Mouse (Mus musculus) megakaryocyte, embryonic 14.5 days (primary cell): ENCODE results near the gene Ebp.

Experiments
- FLI1 ChIP-seq: IDR thresholded peaks from 2 replicates; pipeline ENCODE4 v1.6.1; 2012; ENCODE audit warnings: low read length, inconsistent platforms, mixed read lengths
- GATA1 ChIP-seq: IDR thresholded peaks from 3 replicates; pipeline ENCODE4 v1.6.1; 2012; ENCODE audit warnings: mixed read lengths, low read length, inconsistent platforms, borderline replicate concordance

DNA sequence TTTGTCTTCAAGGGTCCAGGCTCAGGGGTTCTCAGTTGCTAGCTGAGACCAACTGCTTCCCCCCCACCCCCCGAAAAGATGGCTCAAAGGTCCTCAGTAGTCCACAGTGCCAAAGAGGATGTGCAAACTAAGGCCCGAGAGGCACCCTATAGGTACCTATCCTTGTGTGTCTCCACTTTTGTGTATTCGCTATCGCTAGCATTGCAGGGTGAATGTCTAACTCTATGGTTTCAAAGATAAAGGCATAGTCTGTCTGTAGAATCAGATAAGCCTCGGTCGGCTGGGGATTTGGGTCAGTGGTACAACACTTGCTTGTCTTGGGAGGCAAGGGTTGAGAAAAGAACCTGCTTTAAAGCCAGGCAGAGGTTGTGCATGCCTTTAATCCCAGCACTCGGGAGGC is 30.2 kb upstream of the Ebp start:
- no peak for TF ChIP-seq GATA1
- no peak for TF ChIP-seq FLI1
